21 mouse cellular contexts compared by ENCODE assay signal in genomic region chr2:109923031-109923430, GRCm38 (mm10). TPM values are rescaled to one million over a fixed set of nuclear protein-coding genes. Genes with fewer than 3 reads are reported as not detected.
DNase-seq lines count a peak whose midpoint lies in the region; ATAC-seq and TF ChIP-seq lines count a peak whose summit lies in the region.
"Had no signal": no experiment of that assay in that cellular context is flagged by ENCODE, and none has a peak within 500 bp of the region (broad histone marks: within the 10 kb centered on the region; RNA-seq: fewer than 3 reads in every experiment).

No protein-coding gene starts in this region.

- H3K4me1 ChIP-seq in hindbrain, embryonic 12.5 days, result peaks cover 36% of the 10 kb centered on the region
- H3K4me1 ChIP-seq in hindbrain, embryonic 13.5 days (replicated peaks), result peaks cover 33% of the 10 kb centered on the region
- H3K4me1 ChIP-seq in liver, adult 2 months (ENCODE audit: control insufficient read depth, insufficient read depth, low read length), result peaks cover 36% of the 10 kb centered on the region
- H3K4me1 ChIP-seq in liver, embryonic 12.5 days, result peaks cover 42% of the 10 kb centered on the region
- H3K4me1 ChIP-seq in intestine, embryonic 15.5 days (replicated peaks), result peaks cover 22% of the 10 kb centered on the region

- H3K27ac ChIP-seq in hindbrain, embryonic 12.5 days, result no peak overlapping the region
- no peak overlapping the region for H3K27ac ChIP-seq in hindbrain, embryonic 13.5 days
- no peak overlapping the region for H3K27ac ChIP-seq in liver, adult 2 months (replicated peaks; ENCODE audit: insufficient read depth, low read depth, low read length)
- no peak overlapping the region for H3K27ac ChIP-seq in liver, embryonic 12.5 days
- no peak overlapping the region for H3K27ac ChIP-seq in intestine, embryonic 15.5 days
- H3K27ac ChIP-seq: forebrain, embryonic 13.5 days; heart, embryonic 13.5 days; hindbrain, postnatal 0 days had no signal

- peaks cover 35% of the 10 kb centered on the region for H3K79me2 ChIP-seq in liver, adult 2 months (ENCODE audit: control insufficient read depth, insufficient read depth, low read length)

- peak; percentile 78 for DNase-seq in liver, adult 2 months (ENCODE audit: extremely low read depth, low read depth, low spot score)
- DNase-seq in gastrocnemius, postnatal 36 days, result no peak
- no peak for DNase-seq in cerebellum, postnatal 14 days
- no peak for DNase-seq in adrenal gland, postnatal 36 days
- DNase-seq: adrenal gland, postnatal 25 days; cerebellum, adult 2 months; cerebellum, postnatal 10 days; forebrain, postnatal 0 days; gastrocnemius, postnatal 14 days; heart, adult 11 months; heart, postnatal 36 days; kidney, adult 11 months had no signal

- 75% methylated on average over 3 of the region's 3 CpGs for WGBS in hindbrain, embryonic 12.5 days
- 72% methylated on average over 3 of the region's 3 CpGs for WGBS in hindbrain, embryonic 13.5 days
- WGBS in liver, adult 2 months, result 28% methylated on average over 3 of the region's 3 CpGs
- WGBS in liver, embryonic 12.5 days (ENCODE audit: insufficient replicate concordance), result 82% methylated on average over 3 of the region's 3 CpGs
- 59% methylated on average over 3 of the region's 3 CpGs for WGBS in intestine, embryonic 15.5 days

- no peak for ATAC-seq in hindbrain, embryonic 12.5 days (ENCODE audit: low FRiP score)
- no peak for ATAC-seq in hindbrain, embryonic 13.5 days (ENCODE audit: low FRiP score)
- ATAC-seq in liver, embryonic 12.5 days, result no peak
- ATAC-seq in intestine, embryonic 15.5 days, result no peak
- ATAC-seq: activated CD4-positive, CD25-positive, alpha-beta regulatory T cell, adult 4 months; forebrain, embryonic 13.5 days; forebrain, postnatal 0 days; hindbrain, postnatal 0 days; Patski had no signal

- H3K4me2 ChIP-seq in hindbrain, embryonic 12.5 days (replicated peaks), result 0 out of 2 replicates have a peak overlapping the region, but pooled peaks have one; percentile 4
- H3K4me2 ChIP-seq in hindbrain, embryonic 13.5 days, result no peak overlapping the region
- no peak overlapping the region for H3K4me2 ChIP-seq in liver, embryonic 12.5 days
- H3K4me2 ChIP-seq in intestine, embryonic 15.5 days (replicated peaks), result peak overlapping the region; percentile 36
- H3K4me2 ChIP-seq: forebrain, embryonic 13.5 days; heart, embryonic 13.5 days had no signal

- H3K27me3 ChIP-seq in hindbrain, embryonic 12.5 days, result no peaks in the 10 kb centered on the region
- no peaks in the 10 kb centered on the region for H3K27me3 ChIP-seq in hindbrain, embryonic 13.5 days
- H3K27me3 ChIP-seq in liver, adult 2 months (ENCODE audit: control insufficient read depth, insufficient read depth, low read length), result no peaks in the 10 kb centered on the region
- no peaks in the 10 kb centered on the region for H3K27me3 ChIP-seq in liver, embryonic 12.5 days (replicated peaks)
- H3K27me3 ChIP-seq in intestine, embryonic 15.5 days (replicated peaks), result no peaks in the 10 kb centered on the region
- H3K27me3 ChIP-seq: heart, embryonic 13.5 days; Patski had no signal

- no peak for TF ChIP-seq POLR2A in liver, adult 2 months (IDR thresholded peaks at IDR 0.05; ENCODE audit: extremely low read depth, insufficient read depth, low read length)

- H3K4me3 ChIP-seq in hindbrain, embryonic 12.5 days, result no peak overlapping the region
- H3K4me3 ChIP-seq in hindbrain, embryonic 13.5 days, result no peak overlapping the region
- H3K4me3 ChIP-seq in liver, adult 2 months (ENCODE audit: insufficient read depth, low read depth, low read length), result no peak overlapping the region
- H3K4me3 ChIP-seq in liver, embryonic 12.5 days, result no peak overlapping the region
- no peak overlapping the region; the same call in 1 of the 2 replicates for H3K4me3 ChIP-seq in intestine, embryonic 15.5 days (replicated peaks)
- H3K4me3 ChIP-seq: forebrain, embryonic 13.5 days; heart, embryonic 13.5 days had no signal

- no peak overlapping the region for H3K9ac ChIP-seq in hindbrain, embryonic 12.5 days
- no peak overlapping the region for H3K9ac ChIP-seq in hindbrain, embryonic 13.5 days
- no peak overlapping the region for H3K9ac ChIP-seq in liver, adult 2 months (ENCODE audit: low read depth, low read length)
- no peak overlapping the region for H3K9ac ChIP-seq in liver, embryonic 12.5 days
- no peak overlapping the region for H3K9ac ChIP-seq in intestine, embryonic 15.5 days
- H3K9ac ChIP-seq: forebrain, embryonic 13.5 days; forebrain, postnatal 0 days; heart, embryonic 13.5 days had no signal

- H3K36me3 ChIP-seq in hindbrain, embryonic 12.5 days, result peaks cover 8% of the 10 kb centered on the region; the same call in 1 of the 2 replicates
- no peaks in the 10 kb centered on the region for H3K36me3 ChIP-seq in hindbrain, embryonic 13.5 days
- no peaks in the 10 kb centered on the region; the same call in 1 of the 2 replicates for H3K36me3 ChIP-seq in liver, adult 2 months (ENCODE audit: control insufficient read depth, insufficient read depth, low read length)
- H3K36me3 ChIP-seq in liver, embryonic 12.5 days, result peaks cover 8% of the 10 kb centered on the region
- 0 out of 2 replicates have a peak, but pooled peaks cover 3% of the 10 kb centered on the region for H3K36me3 ChIP-seq in intestine, embryonic 15.5 days

- intact Hi-C loops in gastrocnemius, postnatal 36 days (cut with DNase I), result no loop called here

- H3K9me3 ChIP-seq in hindbrain, embryonic 12.5 days (replicated peaks), result no peaks in the 10 kb centered on the region
- no peaks in the 10 kb centered on the region for H3K9me3 ChIP-seq in hindbrain, embryonic 13.5 days
- no peaks in the 10 kb centered on the region for H3K9me3 ChIP-seq in liver, embryonic 12.5 days (replicated peaks)
- no peaks in the 10 kb centered on the region for H3K9me3 ChIP-seq in intestine, embryonic 15.5 days
- H3K9me3 ChIP-seq: forebrain, embryonic 13.5 days; heart, embryonic 13.5 days had no signal

- TF ChIP-seq CTCF in liver, adult 2 months (IDR thresholded peaks at IDR 0.05; ENCODE audit: low read depth, low read length), result no peak

RNA-seq across cellular contexts. Expression of gene Lgr4, which starts 5.6 kb away (rescaled TPM):
- polyA plus RNA-seq in hindbrain, embryonic 12.5 days (2016; fragmentation: Nextera tagmentation; extraction: Ambion mirVana), result 17.4 and 18.3 TPM in 2 replicates
- polyA plus RNA-seq in hindbrain, embryonic 13.5 days (2015; fragmentation: Nextera tagmentation; extraction: Ambion mirVana), result 9.5 and 10.5 TPM in 2 replicates
- 53.9 and 61.8 TPM in 2 replicates for total RNA-seq in liver, adult 2 months (2014; rRNA removed)
- 16.9 and 19.3 TPM in 2 replicates for polyA plus RNA-seq in liver, adult 2 months (2012; rRNA removed)
- 5.8 and 6.0 TPM in 2 replicates for polyA plus RNA-seq in liver, embryonic 12.5 days (2016; fragmentation: Nextera tagmentation; extraction: Ambion mirVana)
- polyA plus RNA-seq in intestine, embryonic 15.5 days (2015; fragmentation: Nextera tagmentation; extraction: Ambion mirVana), result 27.6 and 29.4 TPM in 2 replicates
- total RNA-seq in gastrocnemius, postnatal 36 days (2021), result 10 to 100 TPM; 24.7 to 24.9 TPM
- total RNA-seq in adrenal gland, postnatal 36 days (2021), result 100 to 1,000 TPM; 148 to 223 TPM

RNA-seq across cellular contexts. Expression of gene Lin7c, which starts 32.4 kb away (rescaled TPM):
- polyA plus RNA-seq in hindbrain, embryonic 12.5 days (2016; fragmentation: Nextera tagmentation; extraction: Ambion mirVana), result 160 and 177 TPM in 2 replicates
- 176 and 180 TPM in 2 replicates for polyA plus RNA-seq in hindbrain, embryonic 13.5 days (2015; fragmentation: Nextera tagmentation; extraction: Ambion mirVana)
- total RNA-seq in liver, adult 2 months (2014; rRNA removed), result 32.6 and 35.8 TPM in 2 replicates
- 5.3 and 5.4 TPM in 2 replicates for polyA plus RNA-seq in liver, adult 2 months (2012; rRNA removed)
- 29.9 and 31.6 TPM in 2 replicates for polyA plus RNA-seq in liver, embryonic 12.5 days (2016; fragmentation: Nextera tagmentation; extraction: Ambion mirVana)
- polyA plus RNA-seq in intestine, embryonic 15.5 days (2015; fragmentation: Nextera tagmentation; extraction: Ambion mirVana), result 64.3 and 72.0 TPM in 2 replicates
- 10 to 100 TPM; 22.5 to 27.8 TPM for total RNA-seq in gastrocnemius, postnatal 36 days (2021)
- total RNA-seq in adrenal gland, postnatal 36 days (2021), result 10 to 100 TPM; 93.3 to 93.8 TPM

Comparison
In these comparisons a context has a peak if more than half of its experiments do, and no peak if none do; other contexts are left out.
1. H3K4me2 ChIP-seq: peak in hindbrain, embryonic 12.5 days (single experiment) and intestine, embryonic 15.5 days (single experiment); none in hindbrain, embryonic 13.5 days (single experiment) and liver, embryonic 12.5 days (single experiment).